Mouse (Mus musculus): ENCODE measurements around the gene Rab36. TPM values are rescaled to one million over a fixed set of nuclear protein-coding genes. Genes with fewer than 3 reads are reported as not detected.

The Rab36 gene
- not detected in 2 replicates for polyA plus RNA-seq (2012; ENCODE audit: insufficient read depth, insufficient read length, low replicate concordance, missing spikeins)

- Histone ChIP-seq H3K4me3 (ENCODE audit: insufficient read depth, low read depth, low read length) (peak within 1 kb of the TSS; percentile 65), H3K4me1 (ENCODE audit: control insufficient read depth, insufficient read depth, low read length) (peaks cover 10% of the 10 kb centered on the region), H3K27ac (ENCODE audit: insufficient read depth, low read depth, low read length) (peak within 1 kb of the TSS; percentile 80)
- under 1% methylated on average over 36 of the region's 36 CpGs for WGBS
- TF ChIP-seq CTCF (IDR thresholded peaks at IDR 0.05; ENCODE audit: insufficient read depth, low read depth, low read length) (no peak), POLR2A (IDR thresholded peaks at IDR 0.05; ENCODE audit: insufficient read depth, low read depth, low read length) (no peak)
These were observed at the start of gene Rab36 for GRCm38 (mm10) chr10:75036883-75037379. Gene Rab36, plus strand, starts transcription at chr10:75037058.

GRCm38 (mm10) chr10:74987698-74988470 lies 49.0 kb upstream of the Rab36 start:
- H3K4me3 ChIP-seq (ENCODE audit: insufficient read depth, low read depth, low read length): no peak overlapping the region
- H3K27ac ChIP-seq (ENCODE audit: insufficient read depth, low read depth, low read length): no peak overlapping the region
- WGBS: 79% methylated on average over 14 of the region's 14 CpGs
- TF ChIP-seq CTCF (IDR thresholded peaks at IDR 0.05; ENCODE audit: insufficient read depth, low read depth, low read length) (no peak), POLR2A (IDR thresholded peaks at IDR 0.05; ENCODE audit: insufficient read depth, low read depth, low read length) (no peak)
- H3K4me1 ChIP-seq (ENCODE audit: control insufficient read depth, insufficient read depth, low read length): peaks cover 27% of the 10 kb centered on the region

- Histone ChIP-seq H3K27ac (ENCODE audit: insufficient read depth, low read depth, low read length) (no peak overlapping the region), H3K4me3 (ENCODE audit: insufficient read depth, low read depth, low read length) (no peak overlapping the region), H3K4me1 (ENCODE audit: control insufficient read depth, insufficient read depth, low read length) (peaks cover 40% of the 10 kb centered on the region)
- TF ChIP-seq CTCF (IDR thresholded peaks at IDR 0.05; ENCODE audit: insufficient read depth, low read depth, low read length): peak; percentile 26; the same call in 1 of the 2 replicates
- no peak for TF ChIP-seq POLR2A (IDR thresholded peaks at IDR 0.05; ENCODE audit: insufficient read depth, low read depth, low read length)
- WGBS: 85% methylated on average over 4 of the region's 4 CpGs
These were observed 47.0 kb upstream of the Rab36 start for GRCm38 (mm10) chr10:74989814-74990213.

- H3K27ac ChIP-seq (ENCODE audit: insufficient read depth, low read depth, low read length): no peak overlapping the region
- TF ChIP-seq POLR2A (IDR thresholded peaks at IDR 0.05; ENCODE audit: insufficient read depth, low read depth, low read length) (no peak), CTCF (IDR thresholded peaks at IDR 0.05; ENCODE audit: insufficient read depth, low read depth, low read length) (no peak)
- H3K4me1 ChIP-seq (ENCODE audit: control insufficient read depth, insufficient read depth, low read length): peaks cover 49% of the 10 kb centered on the region
- WGBS: 67% methylated on average over 26 of the region's 26 CpGs
- H3K4me3 ChIP-seq (ENCODE audit: insufficient read depth, low read depth, low read length): no peak overlapping the region
These were observed 46.1 kb upstream of the Rab36 start for GRCm38 (mm10) chr10:74990584-74991322.

GRCm38 (mm10) chr10:74994863-74995262 lies 42.0 kb upstream of the Rab36 start:
- no peak for TF ChIP-seq POLR2A (IDR thresholded peaks at IDR 0.05; ENCODE audit: insufficient read depth, low read depth, low read length)
- TF ChIP-seq CTCF (IDR thresholded peaks at IDR 0.05; ENCODE audit: insufficient read depth, low read depth, low read length): no peak
- Histone ChIP-seq H3K4me3 (ENCODE audit: insufficient read depth, low read depth, low read length) (no peak overlapping the region), H3K4me1 (ENCODE audit: control insufficient read depth, insufficient read depth, low read length) (peaks cover 42% of the 10 kb centered on the region), H3K27ac (ENCODE audit: insufficient read depth, low read depth, low read length) (peak overlapping the region; percentile 68)
- 6% methylated on average over 5 of the region's 5 CpGs for WGBS

- H3K4me3 ChIP-seq (ENCODE audit: insufficient read depth, low read depth, low read length): peak overlapping the region; percentile 16
These were observed 41.5 kb upstream of the Rab36 start for GRCm38 (mm10) chr10:74995377-74995776.

GRCm38 (mm10) chr10:75001391-75001790 lies 35.5 kb upstream of the Rab36 start:
- Histone ChIP-seq H3K4me1 (ENCODE audit: control insufficient read depth, insufficient read depth, low read length) (peaks cover 14% of the 10 kb centered on the region), H3K4me3 (ENCODE audit: insufficient read depth, low read depth, low read length) (no peak overlapping the region), H3K27ac (ENCODE audit: insufficient read depth, low read depth, low read length) (no peak overlapping the region)
- WGBS: 93% methylated on average over 8 of the region's 8 CpGs
- TF ChIP-seq CTCF (IDR thresholded peaks at IDR 0.05; ENCODE audit: insufficient read depth, low read depth, low read length) (no peak), POLR2A (IDR thresholded peaks at IDR 0.05; ENCODE audit: insufficient read depth, low read depth, low read length) (no peak)

More at GRCm38 (mm10) chr10:74995377-74995776, 41.5 kb upstream of the Rab36 start:
- Histone ChIP-seq H3K27ac (ENCODE audit: insufficient read depth, low read depth, low read length) (peak overlapping the region; percentile 68), H3K4me1 (ENCODE audit: control insufficient read depth, insufficient read depth, low read length) (peaks cover 39% of the 10 kb centered on the region)
- TF ChIP-seq CTCF (IDR thresholded peaks at IDR 0.05; ENCODE audit: insufficient read depth, low read depth, low read length) (no peak), POLR2A (IDR thresholded peaks at IDR 0.05; ENCODE audit: insufficient read depth, low read depth, low read length) (no peak)
- WGBS: 3% methylated on average over 17 of the region's 17 CpGs

GRCm38 (mm10) chr10:75004067-75004466 lies 32.8 kb upstream of the Rab36 start:
- H3K27ac ChIP-seq (ENCODE audit: insufficient read depth, low read depth, low read length): no peak overlapping the region
- TF ChIP-seq CTCF (IDR thresholded peaks at IDR 0.05; ENCODE audit: insufficient read depth, low read depth, low read length) (no peak), POLR2A (IDR thresholded peaks at IDR 0.05; ENCODE audit: insufficient read depth, low read depth, low read length) (no peak)
- H3K4me3 ChIP-seq (ENCODE audit: insufficient read depth, low read depth, low read length): no peak overlapping the region
- peaks cover 29% of the 10 kb centered on the region for H3K4me1 ChIP-seq (ENCODE audit: control insufficient read depth, insufficient read depth, low read length)
- 92% methylated on average over 3 of the region's 3 CpGs for WGBS
